Mouse (Mus musculus) G1E (cell line): Measurements from ENCODE around the gene Slc17a8. TPM values are rescaled to one million over a fixed set of nuclear protein-coding genes. Genes with fewer than 3 reads are reported as not detected.

ENCODE experiments used
- ATAC-seq: 2 replicates; pipeline ENCODE4 v1.8.0; 2016; ENCODE audit warnings: mild to moderate bottlenecking; ENCODE audit not compliant: insufficient number of reproducible peaks, poor library complexity, low FRiP score, severe bottlenecking; ENCODE audit errors: extremely low read depth
- DNase-seq: peaks from one replicate; pipeline ENCODE4 v3.0.0; 2012; ENCODE audit warnings: low spot score
- H3K27me3 ChIP-seq: 2 replicates; pipeline ENCODE4 v1.6.1; 2012; ENCODE audit warnings: mild to moderate bottlenecking, low read length, inconsistent platforms; ENCODE audit not compliant: insufficient read depth
- H3K36me3 ChIP-seq: replicated peaks from 2 replicates; pipeline ENCODE3; 2012; ENCODE audit warnings: mild to moderate bottlenecking, inconsistent platforms
- H3K4me1 ChIP-seq: 2 replicates; pipeline ENCODE4 v1.6.1; 2012; ENCODE audit warnings: low read depth, low read length, inconsistent platforms, mixed read lengths; ENCODE audit not compliant: insufficient read depth
- H3K4me3 ChIP-seq: 2 replicates; pipeline ENCODE4 v1.5.1; 2012; ENCODE audit warnings: low read depth, mild to moderate bottlenecking, inconsistent platforms, low read length, moderate library complexity, mixed read lengths
- H3K9me3 ChIP-seq: replicated peaks from 2 replicates; pipeline ENCODE4 v1.6.1; 2012; ENCODE audit warnings: inconsistent platforms
- CTCF ChIP-seq: IDR thresholded peaks from 2 replicates; pipeline ENCODE4 v1.5.1; 2012; ENCODE audit warnings: low read depth, low read length, inconsistent platforms, mixed read lengths
- GATA1 ChIP-seq: IDR thresholded peaks from 2 replicates; pipeline ENCODE4 v1.6.1; 2012; ENCODE audit warnings: borderline replicate concordance, low read length, inconsistent platforms, mixed read lengths
- GATA2 ChIP-seq: IDR thresholded peaks from 2 replicates; pipeline ENCODE4 v1.6.1; 2012; ENCODE audit warnings: low read depth, low read length, inconsistent platforms, borderline replicate concordance
- POLR2AphosphoS5 ChIP-seq: IDR thresholded peaks from 2 replicates; pipeline ENCODE4 v1.6.1; 2012; ENCODE audit warnings: low read depth, low read length, inconsistent platforms; ENCODE audit not compliant: insufficient replicate concordance
- TAL1 ChIP-seq: conservative IDR thresholded peaks from 2 replicates; pipeline ENCODE4 v1.6.1; 2012; ENCODE audit warnings: low read depth, low read length, inconsistent platforms, mixed read lengths
- polyA plus RNA-seq: library from polyadenylated mRNA; stranded (reverse); fragments of >175 nt; gene quantifications from 2 replicates; pipeline ENCODE4 v1.2.3, GENCODE M21; 2012
- total RNA-seq, 2 experiments: library from RNA; stranded (forward) in 1 of 2; stranded (reverse) in 1 of 2; fragments of 200-1000 nt in 1 of 2; fragments of >200 nt in 1 of 2; fragmentation: Nextera tagmentation in 1 of 2; gene quantifications; 2 replicates each; pipeline ENCODE4 v1.2.3; 2014 to 2017

Gene Slc17a8
- total and polyA plus RNA-seq, 3 experiments, result 0.05 TPM; not detected in 2

- Histone ChIP-seq H3K4me3 (no peak overlapping the region), H3K27me3 (no peaks in the 10 kb centered on the region), H3K9me3 (no peaks in the 10 kb centered on the region), H3K4me1 (no peaks in the 10 kb centered on the region), H3K36me3 (no peaks in the 10 kb centered on the region)
- no peak for DNase-seq
- no peak for TF ChIP-seq GATA2
- no peak for TF ChIP-seq CTCF
- TF ChIP-seq POLR2AphosphoS5, result no peak
- no peak for TF ChIP-seq GATA1
- no peak for TF ChIP-seq TAL1
- ATAC-seq, result no peak
These were observed 77.2 kb downstream of the Slc17a8 start for GRCm38 (mm10) chr10:89543867-89544266.

- no peaks in the 10 kb centered on the region for H3K4me1 ChIP-seq
- H3K27me3 ChIP-seq, result no peaks in the 10 kb centered on the region
- H3K9me3 ChIP-seq, result no peaks in the 10 kb centered on the region
- DNase-seq (no peak), ATAC-seq (no peak)
- TF ChIP-seq CTCF (no peak), GATA2 (no peak), TAL1 (no peak), GATA1 (no peak), POLR2AphosphoS5 (no peak)
- H3K4me3 ChIP-seq, result no peak overlapping the region
- H3K36me3 ChIP-seq, result no peaks in the 10 kb centered on the region
These were observed 78.7 kb downstream of the Slc17a8 start for GRCm38 (mm10) chr10:89542321-89542720.

- no peaks in the 10 kb centered on the region for H3K27me3 ChIP-seq
- H3K4me3 ChIP-seq, result no peak within 1 kb of the TSS
- no peaks in the 10 kb centered on the region for H3K9me3 ChIP-seq
- no peaks in the 10 kb centered on the region for H3K4me1 ChIP-seq
- TF ChIP-seq TAL1 (no peak), GATA1 (no peak), POLR2AphosphoS5 (no peak), GATA2 (no peak), CTCF (no peak)
- DNase-seq, result no peak
- no peak for ATAC-seq
- no peaks in the 10 kb centered on the region for H3K36me3 ChIP-seq
These were observed 87.9 kb downstream of the Slc17a8 start, which contains the start of gene Nr1h4 for GRCm38 (mm10) chr10:89532929-89533727. Nr1h4 (minus strand) TSS chr10:89533585.

- H3K9me3 ChIP-seq, result no peaks in the 10 kb centered on the region
- ATAC-seq (no peak), DNase-seq (no peak)
- TF ChIP-seq CTCF (no peak), GATA1 (no peak), GATA2 (no peak), POLR2AphosphoS5 (no peak), TAL1 (no peak)
- no peaks in the 10 kb centered on the region for H3K27me3 ChIP-seq
- no peak overlapping the region for H3K4me3 ChIP-seq
- H3K36me3 ChIP-seq, result no peaks in the 10 kb centered on the region
- H3K4me1 ChIP-seq, result no peaks in the 10 kb centered on the region
These were observed 88.6 kb downstream of the Slc17a8 start for GRCm38 (mm10) chr10:89532451-89532850.

GRCm38 (mm10) chr10:89531976-89532375 lies 89.1 kb downstream of the Slc17a8 start:
- Histone ChIP-seq H3K4me1 (no peaks in the 10 kb centered on the region), H3K4me3 (no peak overlapping the region), H3K27me3 (no peaks in the 10 kb centered on the region), H3K9me3 (no peaks in the 10 kb centered on the region), H3K36me3 (no peaks in the 10 kb centered on the region)
- TF ChIP-seq TAL1, result no peak
- TF ChIP-seq CTCF, result no peak
- TF ChIP-seq POLR2AphosphoS5, result no peak
- TF ChIP-seq GATA1, result no peak
- no peak for TF ChIP-seq GATA2
- DNase-seq (no peak), ATAC-seq (no peak)

- no peak for TF ChIP-seq TAL1
- no peak for TF ChIP-seq POLR2AphosphoS5
- TF ChIP-seq CTCF, result no peak
- TF ChIP-seq GATA2, result no peak
- TF ChIP-seq GATA1, result no peak
- Histone ChIP-seq H3K4me3 (no peak overlapping the region), H3K4me1 (no peaks in the 10 kb centered on the region), H3K36me3 (no peaks in the 10 kb centered on the region), H3K27me3 (no peaks in the 10 kb centered on the region), H3K9me3 (no peaks in the 10 kb centered on the region)
- DNase-seq, result no peak
- ATAC-seq, result no peak
These were observed 89.8 kb downstream of the Slc17a8 start for GRCm38 (mm10) chr10:89531194-89531634.

- no peaks in the 10 kb centered on the region for H3K9me3 ChIP-seq
- H3K36me3 ChIP-seq, result no peaks in the 10 kb centered on the region
- H3K4me3 ChIP-seq, result no peak overlapping the region
- TF ChIP-seq TAL1 (no peak), GATA2 (no peak), CTCF (no peak), POLR2AphosphoS5 (no peak), GATA1 (no peak)
- DNase-seq (no peak), ATAC-seq (no peak)
- H3K27me3 ChIP-seq, result no peaks in the 10 kb centered on the region
- H3K4me1 ChIP-seq, result no peaks in the 10 kb centered on the region
These were observed 94.0 kb downstream of the Slc17a8 start for GRCm38 (mm10) chr10:89527054-89527453.
